Mouse (Mus musculus) heart, adult 2 months (tissue): ENCODE results near the gene Foxn2.

ENCODE experiments used
- CTCF ChIP-seq: fragments of 200-600 bp; IDR thresholded peaks from 2 replicates; pipeline ENCODE4 v1.8.1; 2022; ENCODE audit warnings: antibody characterized with exemption, mild to moderate bottlenecking, moderate library complexity
- POLR2A ChIP-seq: fragments of 200-500 bp; IDR thresholded peaks from 2 replicates; pipeline ENCODE4 v1.6.1; 2011; ENCODE audit warnings: mild to moderate bottlenecking, low read depth, low read length, control low read depth; ENCODE audit not compliant: insufficient read depth

GRCm38 (mm10) chr17:88511095-88511551 is 70.6 kb downstream of the Foxn2 start:
- TF ChIP-seq CTCF (peak; percentile 75), POLR2A (no peak)
